Mouse (Mus musculus): ENCODE data around the gene Casc4.

DNA sequence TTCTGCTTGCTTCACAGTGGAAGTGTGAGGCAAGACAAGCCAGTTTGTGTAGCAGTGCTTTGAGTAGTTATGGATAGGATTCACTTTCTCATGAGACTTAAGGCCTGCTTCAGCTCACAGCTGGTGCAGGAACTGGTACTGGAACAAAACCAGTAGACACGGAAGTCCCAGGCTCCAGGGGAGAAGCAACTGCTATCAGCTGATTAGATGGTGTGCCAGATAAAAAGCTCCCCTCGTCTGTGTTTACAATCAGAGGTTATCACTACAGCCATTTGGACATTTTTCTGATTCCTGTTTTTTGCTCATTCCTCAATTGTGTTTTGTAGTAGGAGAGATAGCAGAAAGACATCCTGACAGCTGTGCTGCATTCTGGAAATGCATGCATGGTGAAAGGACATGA lies 14.7 kb upstream of the Casc4 start:
- no peak for TF ChIP-seq CTCF (IDR thresholded peaks at IDR 0.05; ENCODE audit: low read depth)
- no peak for TF ChIP-seq EP300 (IDR thresholded peaks at IDR 0.05; ENCODE audit: low read depth)

Measured in liver, postnatal 0 days (tissue).